Mouse (Mus musculus): ENCODE measurements around the gene Xpnpep1.

Xpnpep1 gene

GRCm38 (mm10) chr19:52991924-52992323 lies 48.1 kb downstream of the Xpnpep1 start:
- DNase-seq (ENCODE audit: low spot score in 2 of 2): no peak

GRCm38 (mm10) chr19:52979020-52979711 lies 60.8 kb downstream of the Xpnpep1 start:
- DNase-seq (ENCODE audit: low spot score in 2 of 2): no peak

- peak; percentile 60 to 85 for DNase-seq (ENCODE audit: low spot score in 2 of 2)
Observed at GRCm38 (mm10) chr19:52975564-52976185, 64.3 kb downstream of the Xpnpep1 start.

GRCm38 (mm10) chr19:52966339-52966738 lies 73.7 kb downstream of the Xpnpep1 start:
- DNase-seq (ENCODE audit: low spot score in 2 of 2): no peak

- DNase-seq (ENCODE audit: low spot score in 2 of 2): no peak
Observed at GRCm38 (mm10) chr19:52962745-52963144, 77.3 kb downstream of the Xpnpep1 start.

- DNase-seq (ENCODE audit: low spot score in 2 of 2): no peak
Observed at GRCm38 (mm10) chr19:52922678-52923495, 117.1 kb downstream of the Xpnpep1 start.

- DNase-seq (ENCODE audit: low spot score in 2 of 2): no peak
Observed at GRCm38 (mm10) chr19:52904182-52904581, 135.8 kb downstream of the Xpnpep1 start.

GRCm38 (mm10) chr19:52891807-52892442 lies 148.1 kb downstream of the Xpnpep1 start:
- no peak for DNase-seq (ENCODE audit: low spot score in 2 of 2)
